Mouse (Mus musculus): ENCODE results near the gene Cinp.

GRCm38 (mm10) chr12:110865989-110866388 is 23.0 kb downstream of the Cinp start:
- TF ChIP-seq POLR2AphosphoS5 (IDR thresholded peaks at IDR 0.05; ENCODE audit: insufficient replicate concordance, low read depth, low read length) (no peak), CTCF (IDR thresholded peaks at IDR 0.05; ENCODE audit: low read depth, low read length) (no peak), GATA1 (IDR thresholded peaks at IDR 0.05; ENCODE audit: borderline replicate concordance, low read length) (no peak), TAL1 (conservative IDR thresholded peaks at IDR 0.05; ENCODE audit: low read depth, low read length) (no peak)

All from G1E (cell line).